Mouse (Mus musculus): ENCODE measurements around the gene Rplp0.

The Rplp0 gene

GRCm38 (mm10) chr5:115526456-115527202, 32.6 kb upstream of the Rplp0 start:
- no peak for DNase-seq (ENCODE audit: low spot score)

- DNase-seq (ENCODE audit: low spot score), result no peak
Measured at GRCm38 (mm10) chr5:115528128-115528527, 31.1 kb upstream of the Rplp0 start.

GRCm38 (mm10) chr5:115529364-115529741, 29.9 kb upstream of the Rplp0 start:
- no peak for DNase-seq (ENCODE audit: low spot score)

GRCm38 (mm10) chr5:115529742-115530446, 29.4 kb upstream of the Rplp0 start:
- no peak for DNase-seq (ENCODE audit: low spot score)

GRCm38 (mm10) chr5:115530447-115530809, 28.8 kb upstream of the Rplp0 start:
- no peak for DNase-seq (ENCODE audit: low spot score)

GRCm38 (mm10) chr5:115531671-115532270, 27.5 kb upstream of the Rplp0 start:
- DNase-seq (ENCODE audit: low spot score), result no peak

GRCm38 (mm10) chr5:115534290-115534731, 25.0 kb upstream of the Rplp0 start:
- DNase-seq (ENCODE audit: low spot score), result no peak

- DNase-seq (ENCODE audit: low spot score), result no peak
Measured at GRCm38 (mm10) chr5:115534856-115535255, 24.4 kb upstream of the Rplp0 start.

- no peak for DNase-seq (ENCODE audit: low spot score)
Measured at GRCm38 (mm10) chr5:115535635-115536034, 23.6 kb upstream of the Rplp0 start.

GRCm38 (mm10) chr5:115538017-115538692, 21.1 kb upstream of the Rplp0 start:
- DNase-seq (ENCODE audit: low spot score), result no peak

GRCm38 (mm10) chr5:115538693-115539043, 20.6 kb upstream of the Rplp0 start:
- peak; percentile 68 for DNase-seq (ENCODE audit: low spot score)

GRCm38 (mm10) chr5:115542635-115543384, 16.5 kb upstream of the Rplp0 start:
- no peak for DNase-seq (ENCODE audit: low spot score)

GRCm38 (mm10) chr5:115543509-115544253, 15.6 kb upstream of the Rplp0 start:
- DNase-seq (ENCODE audit: low spot score), result no peak

GRCm38 (mm10) chr5:115544655-115545185, 14.5 kb upstream of the Rplp0 start:
- DNase-seq (ENCODE audit: low spot score), result no peak

- DNase-seq (ENCODE audit: low spot score), result no peak
Measured at GRCm38 (mm10) chr5:115545636-115546035, 13.6 kb upstream of the Rplp0 start.

GRCm38 (mm10) chr5:115546536-115546935, 12.7 kb upstream of the Rplp0 start:
- DNase-seq (ENCODE audit: low spot score), result no peak

- DNase-seq (ENCODE audit: low spot score), result no peak
Measured at GRCm38 (mm10) chr5:115547014-115547413, 12.3 kb upstream of the Rplp0 start.

- DNase-seq (ENCODE audit: low spot score), result no peak
Measured at GRCm38 (mm10) chr5:115547421-115547820, 11.8 kb upstream of the Rplp0 start.

- DNase-seq (ENCODE audit: low spot score), result no peak
Measured at GRCm38 (mm10) chr5:115548501-115549285, 10.6 kb upstream of the Rplp0 start.

GRCm38 (mm10) chr5:115550482-115551005, 8.7 kb upstream of the Rplp0 start:
- no peak for DNase-seq (ENCODE audit: low spot score)

Measured in left cerebral cortex, adult 11 months (tissue).